Mouse (Mus musculus): Measurements from ENCODE around the gene Cldn2. TPM values are rescaled to one million over a fixed set of nuclear protein-coding genes. Genes with fewer than 3 reads are reported as not detected.
"Not testable (repeated sequence)": the region's sequence is repeated elsewhere in the genome, so short reads cannot be mapped to it uniquely, and the experiment has no call there.

The Cldn2 gene
- not detected in 2 replicates for polyA plus RNA-seq (2014; fragmentation: Nextera tagmentation; extraction: Ambion mirVana)

DNA sequence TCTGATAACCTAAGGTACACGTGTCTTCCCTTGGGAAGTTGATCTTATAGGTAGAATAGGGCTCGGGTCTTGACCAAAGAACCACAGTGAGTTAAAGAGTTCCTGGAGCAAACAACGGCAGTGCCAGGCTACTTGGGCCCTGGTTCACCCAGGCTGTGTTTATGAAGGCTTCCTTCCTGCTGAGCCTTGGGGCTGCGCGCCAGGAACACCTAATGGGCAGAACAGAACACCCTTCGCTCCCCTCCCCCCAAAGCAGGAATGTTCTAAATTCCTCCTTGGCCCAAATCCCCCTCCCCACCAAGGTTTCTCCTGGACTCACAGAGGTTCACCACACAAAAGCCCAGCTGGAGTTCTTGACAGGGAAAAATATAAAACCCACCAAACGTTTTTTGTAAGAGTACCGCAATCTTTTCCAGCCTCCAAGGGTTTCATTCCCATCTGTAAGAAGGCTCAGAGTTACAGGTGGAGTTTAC is at the start of gene Cldn2:
TSS of gene Cldn2 (plus strand) at position 423 of the 473 bp plus-strand sequence.
- H3K27me3 ChIP-seq (ENCODE audit: control insufficient read depth, insufficient read depth, low read length): 0 out of 2 replicates have a peak, but pooled peaks cover 6% of the 10 kb centered on the region
- WGBS: 74% methylated on average over 8 of the region's 8 CpGs

DNA sequence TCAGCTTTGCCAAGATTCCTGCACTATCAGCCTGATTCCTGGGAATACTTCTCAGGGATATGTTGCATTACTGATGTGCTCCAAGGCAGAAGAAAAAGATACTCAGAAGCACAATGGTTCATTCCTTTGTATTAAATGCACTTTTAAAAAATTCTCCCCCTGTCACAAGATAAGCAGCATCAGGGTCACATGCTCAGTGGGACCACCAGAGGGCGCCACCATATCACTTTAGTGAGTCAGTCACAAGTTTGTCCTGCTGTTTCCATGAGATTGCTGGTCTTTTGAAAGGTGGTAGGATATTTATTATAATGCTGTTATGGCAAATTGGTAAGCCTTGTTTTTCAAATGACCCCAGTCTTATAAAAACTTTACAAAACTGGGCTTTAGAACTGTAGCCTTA is 48.8 kb upstream of the Cldn2 start:
- no peak overlapping the region for H3K27ac ChIP-seq (replicated peaks; ENCODE audit: low read depth, low read length)
- H3K4me1 ChIP-seq (ENCODE audit: control insufficient read depth, insufficient read depth, low read length): no peaks in the 10 kb centered on the region
- H3K4me2 ChIP-seq (ENCODE audit: low read depth, severe bottlenecking): no peak overlapping the region
- no peaks in the 10 kb centered on the region for H3K27me3 ChIP-seq (ENCODE audit: control insufficient read depth, insufficient read depth, low read length)
- no peak for ATAC-seq (ENCODE audit: insufficient number of reproducible peaks, low FRiP score, low TSS enrichment, low read depth)
- no peak overlapping the region for H3K9ac ChIP-seq (ENCODE audit: low read length)
- 8% methylated on average over 1 of the region's 1 CpGs for WGBS
- DNase-seq (ENCODE audit: low spot score): peak; percentile 47
- no peak overlapping the region for H3K4me3 ChIP-seq (ENCODE audit: low read depth, low read length)
- no peaks in the 10 kb centered on the region for H3K9me3 ChIP-seq (ENCODE audit: control insufficient read depth, low read length)
- H3K36me3 ChIP-seq (ENCODE audit: control insufficient read depth, insufficient read depth, low read length): no peaks in the 10 kb centered on the region

More for the DNA sequence above, at the start of gene Cldn2:
- Histone ChIP-seq H3K9ac (ENCODE audit: low read length) (no peak within 1 kb of the TSS), H3K4me1 (ENCODE audit: control insufficient read depth, insufficient read depth, low read length) (no peaks in the 10 kb centered on the region), H3K27ac (replicated peaks; ENCODE audit: low read depth, low read length) (no peak within 1 kb of the TSS), H3K4me3 (ENCODE audit: low read depth, low read length) (no peak within 1 kb of the TSS), H3K9me3 (ENCODE audit: control insufficient read depth, low read length) (no peaks in the 10 kb centered on the region), H3K4me2 (ENCODE audit: low read depth, severe bottlenecking) (no peak within 1 kb of the TSS), H3K36me3 (ENCODE audit: control insufficient read depth, insufficient read depth, low read length) (no peaks in the 10 kb centered on the region)
- DNase-seq (ENCODE audit: low spot score): no peak
- ATAC-seq (ENCODE audit: insufficient number of reproducible peaks, low FRiP score, low TSS enrichment, low read depth): no peak

DNA sequence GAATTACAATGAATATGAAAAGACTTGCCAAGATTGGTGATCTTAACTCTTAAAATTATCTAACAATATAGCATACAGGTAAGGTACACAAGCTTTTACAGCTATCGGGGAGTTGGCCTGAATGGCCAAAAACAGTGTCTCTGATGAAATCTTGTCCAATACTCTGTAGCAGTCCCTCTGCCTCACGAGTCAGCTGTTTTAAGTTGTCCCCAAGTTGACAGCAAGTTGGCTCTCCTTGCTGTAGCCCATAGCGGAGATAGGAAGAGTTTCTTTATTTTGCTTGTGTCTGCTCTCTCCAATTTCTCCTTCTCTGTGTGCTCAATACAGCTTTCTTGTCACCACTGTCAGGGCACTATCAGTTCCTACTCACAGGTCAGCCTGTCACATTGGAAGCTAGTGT is 42.0 kb upstream of the Cldn2 start:
- H3K4me1 ChIP-seq (ENCODE audit: control insufficient read depth, insufficient read depth, low read length); H3K27ac ChIP-seq (replicated peaks; ENCODE audit: low read depth, low read length); H3K4me2 ChIP-seq (ENCODE audit: low read depth, severe bottlenecking); H3K4me3 ChIP-seq (ENCODE audit: low read depth, low read length); H3K36me3 ChIP-seq (ENCODE audit: control insufficient read depth, insufficient read depth, low read length); ATAC-seq (ENCODE audit: insufficient number of reproducible peaks, low FRiP score, low TSS enrichment, low read depth); DNase-seq (ENCODE audit: low spot score); H3K27me3 ChIP-seq (ENCODE audit: control insufficient read depth, insufficient read depth, low read length); H3K9me3 ChIP-seq (ENCODE audit: control insufficient read depth, low read length); H3K9ac ChIP-seq (ENCODE audit: low read length): not testable (repeated sequence)
- WGBS: 83% methylated on average over 3 of the region's 3 CpGs

DNA sequence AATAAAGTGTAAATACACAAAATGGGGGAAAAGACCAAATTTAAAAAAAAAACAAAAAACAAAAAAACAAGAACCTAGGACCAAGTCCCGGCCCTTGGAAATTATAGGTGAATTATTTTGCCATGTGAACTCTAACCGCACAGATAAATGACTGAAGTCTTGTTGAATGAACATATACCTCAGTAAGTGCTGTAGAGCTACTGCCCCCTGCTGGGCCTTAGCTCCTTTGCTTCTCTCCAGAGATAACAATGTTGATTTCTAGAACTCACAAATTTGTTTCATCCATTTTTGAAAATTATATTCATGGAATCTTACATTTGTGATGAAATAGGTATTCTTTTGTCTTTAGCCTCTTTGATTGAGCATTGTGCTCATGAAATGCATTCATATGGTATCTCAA is 38.1 kb upstream of the Cldn2 start:
- H3K27ac ChIP-seq (replicated peaks; ENCODE audit: low read depth, low read length): no peak overlapping the region
- ATAC-seq (ENCODE audit: insufficient number of reproducible peaks, low FRiP score, low TSS enrichment, low read depth): no peak
- H3K9me3 ChIP-seq (ENCODE audit: control insufficient read depth, low read length): no peaks in the 10 kb centered on the region
- no peak for DNase-seq (ENCODE audit: low spot score)
- no peaks in the 10 kb centered on the region for H3K4me1 ChIP-seq (ENCODE audit: control insufficient read depth, insufficient read depth, low read length)
- H3K4me2 ChIP-seq (ENCODE audit: low read depth, severe bottlenecking): no peak overlapping the region
- no peak overlapping the region for H3K4me3 ChIP-seq (ENCODE audit: low read depth, low read length)
- 81% methylated on average over 2 of the region's 2 CpGs for WGBS
- H3K27me3 ChIP-seq (ENCODE audit: control insufficient read depth, insufficient read depth, low read length): no peaks in the 10 kb centered on the region
- H3K9ac ChIP-seq (ENCODE audit: low read length): no peak overlapping the region
- no peaks in the 10 kb centered on the region for H3K36me3 ChIP-seq (ENCODE audit: control insufficient read depth, insufficient read depth, low read length)

DNA sequence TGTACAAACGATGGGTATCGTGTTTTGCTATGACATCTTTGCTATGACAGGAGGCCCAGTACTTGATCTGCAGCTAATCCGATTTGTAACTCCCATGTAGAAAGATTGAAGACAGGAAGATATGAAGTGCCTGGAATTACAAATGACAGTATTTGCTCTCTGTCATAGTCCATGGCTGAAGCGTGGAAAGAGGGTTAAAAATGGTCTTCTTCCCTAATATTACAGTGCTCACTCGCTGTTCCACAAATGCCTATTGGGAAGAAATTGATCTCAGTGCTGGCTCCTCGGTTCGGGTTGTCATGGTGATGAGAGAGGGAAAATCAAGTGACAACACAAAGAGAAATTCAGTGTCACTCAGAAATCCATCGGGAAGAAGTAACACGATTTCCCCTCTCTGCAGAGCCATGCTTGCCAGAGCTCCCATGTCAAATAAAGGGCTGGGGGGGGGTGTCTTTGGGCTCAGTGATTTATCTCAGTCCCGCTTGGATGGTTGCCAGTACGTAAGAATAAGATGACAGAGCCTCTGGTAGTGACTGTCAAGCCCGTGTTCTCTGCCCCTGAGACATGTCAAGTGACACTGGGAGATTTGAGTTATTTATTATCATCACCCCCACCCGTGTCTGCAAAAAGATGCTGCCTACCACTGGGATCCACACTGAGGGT is 30.5 kb upstream of the Cldn2 start:
- DNase-seq (ENCODE audit: low spot score) (no peak), ATAC-seq (ENCODE audit: insufficient number of reproducible peaks, low FRiP score, low TSS enrichment, low read depth) (no peak)
- Histone ChIP-seq H3K36me3 (ENCODE audit: control insufficient read depth, insufficient read depth, low read length) (no peaks in the 10 kb centered on the region), H3K27me3 (ENCODE audit: control insufficient read depth, insufficient read depth, low read length) (no peaks in the 10 kb centered on the region), H3K9ac (ENCODE audit: low read length) (no peak overlapping the region), H3K9me3 (ENCODE audit: control insufficient read depth, low read length) (no peaks in the 10 kb centered on the region), H3K4me3 (ENCODE audit: low read depth, low read length) (no peak overlapping the region), H3K4me1 (ENCODE audit: control insufficient read depth, insufficient read depth, low read length) (no peaks in the 10 kb centered on the region), H3K27ac (replicated peaks; ENCODE audit: low read depth, low read length) (no peak overlapping the region), H3K4me2 (ENCODE audit: low read depth, severe bottlenecking) (no peak overlapping the region)
- 82% methylated on average over 13 of the region's 13 CpGs for WGBS

DNA sequence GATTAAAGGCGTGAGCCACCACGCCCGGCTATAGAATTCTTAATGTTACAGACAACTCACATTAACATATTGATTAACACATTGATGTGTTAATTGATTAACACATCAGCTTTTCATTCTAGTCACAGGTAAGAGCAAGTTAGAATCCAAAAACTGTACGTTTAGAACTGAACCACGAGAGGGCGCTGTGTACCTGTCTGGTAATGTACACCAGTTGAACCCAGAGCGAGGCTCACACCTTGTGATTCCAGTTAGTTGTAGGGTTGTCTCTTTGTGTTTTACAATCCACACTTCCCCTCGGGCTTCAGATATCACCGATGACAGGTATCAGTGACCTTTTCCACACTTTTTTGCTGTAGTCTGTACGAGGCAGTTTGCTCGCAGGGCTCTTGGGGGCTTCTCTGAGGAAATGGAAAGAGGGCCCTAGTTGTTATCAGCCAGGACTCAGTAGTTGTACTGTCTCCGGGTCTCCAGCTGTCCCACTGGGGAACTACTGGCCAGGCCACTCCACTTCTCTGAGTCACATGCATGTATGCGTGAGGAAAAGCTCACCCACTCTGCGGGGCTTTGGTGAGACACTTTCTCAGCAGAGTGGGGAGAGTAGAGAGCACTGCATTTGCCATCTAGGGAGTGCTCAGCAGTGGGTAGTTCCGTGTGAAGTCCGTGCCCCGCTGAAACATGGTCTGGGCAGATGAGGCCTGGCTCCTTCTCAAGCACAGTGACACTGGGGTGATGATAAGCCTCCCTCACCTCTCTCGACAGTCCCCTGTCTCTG is 26.1 kb upstream of the Cldn2 start:
- peak; percentile 69 for DNase-seq (ENCODE audit: low spot score)
- Histone ChIP-seq H3K36me3 (ENCODE audit: control insufficient read depth, insufficient read depth, low read length) (no peaks in the 10 kb centered on the region), H3K9me3 (ENCODE audit: control insufficient read depth, low read length) (no peaks in the 10 kb centered on the region), H3K4me1 (ENCODE audit: control insufficient read depth, insufficient read depth, low read length) (no peaks in the 10 kb centered on the region), H3K27ac (replicated peaks; ENCODE audit: low read depth, low read length) (no peak overlapping the region), H3K9ac (ENCODE audit: low read length) (no peak overlapping the region), H3K4me3 (ENCODE audit: low read depth, low read length) (no peak overlapping the region), H3K27me3 (ENCODE audit: control insufficient read depth, insufficient read depth, low read length) (peaks cover 2% of the 10 kb centered on the region; the same call in 1 of the 2 replicates), H3K4me2 (ENCODE audit: low read depth, severe bottlenecking) (no peak overlapping the region)
- 31% methylated on average over 18 of the region's 18 CpGs for WGBS
- no peak for ATAC-seq (ENCODE audit: insufficient number of reproducible peaks, low FRiP score, low TSS enrichment, low read depth)

DNA sequence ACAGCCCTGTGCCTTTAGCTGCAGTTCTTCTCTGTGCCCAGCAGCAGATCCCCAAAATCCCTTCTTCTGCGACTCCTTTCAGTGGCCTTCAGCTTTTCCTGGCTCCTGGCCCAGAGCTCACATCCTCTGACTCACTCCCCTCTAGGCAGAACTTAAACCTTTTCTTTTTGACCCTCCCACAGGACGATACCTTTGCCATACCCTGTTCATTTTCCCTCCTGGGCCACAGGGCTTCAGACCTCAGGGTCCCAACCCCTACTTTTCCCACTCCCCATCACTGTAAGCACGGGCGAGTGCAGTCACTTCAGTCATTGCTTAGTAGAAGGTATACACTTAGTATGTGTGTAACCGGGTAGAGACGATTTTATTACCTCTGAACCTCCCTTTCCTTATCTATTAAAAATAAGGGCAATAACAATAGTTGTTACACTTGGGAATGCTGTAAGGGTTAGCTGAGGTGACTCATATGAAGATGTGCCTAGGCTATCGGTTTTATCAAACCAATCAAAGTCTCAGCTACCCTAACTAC is 25.5 kb upstream of the Cldn2 start:
- WGBS: 69% methylated on average over 7 of the region's 7 CpGs
- H3K4me2 ChIP-seq (ENCODE audit: low read depth, severe bottlenecking): no peak overlapping the region
- H3K36me3 ChIP-seq (ENCODE audit: control insufficient read depth, insufficient read depth, low read length): no peaks in the 10 kb centered on the region
- H3K4me3 ChIP-seq (ENCODE audit: low read depth, low read length): no peak overlapping the region
- peaks cover 2% of the 10 kb centered on the region; the same call in 1 of the 2 replicates for H3K27me3 ChIP-seq (ENCODE audit: control insufficient read depth, insufficient read depth, low read length)
- no peak overlapping the region for H3K9ac ChIP-seq (ENCODE audit: low read length)
- H3K9me3 ChIP-seq (ENCODE audit: control insufficient read depth, low read length): no peaks in the 10 kb centered on the region
- no peaks in the 10 kb centered on the region for H3K4me1 ChIP-seq (ENCODE audit: control insufficient read depth, insufficient read depth, low read length)
- DNase-seq (ENCODE audit: low spot score) (no peak), ATAC-seq (ENCODE audit: insufficient number of reproducible peaks, low FRiP score, low TSS enrichment, low read depth) (no peak)
- H3K27ac ChIP-seq (replicated peaks; ENCODE audit: low read depth, low read length): no peak overlapping the region

DNA sequence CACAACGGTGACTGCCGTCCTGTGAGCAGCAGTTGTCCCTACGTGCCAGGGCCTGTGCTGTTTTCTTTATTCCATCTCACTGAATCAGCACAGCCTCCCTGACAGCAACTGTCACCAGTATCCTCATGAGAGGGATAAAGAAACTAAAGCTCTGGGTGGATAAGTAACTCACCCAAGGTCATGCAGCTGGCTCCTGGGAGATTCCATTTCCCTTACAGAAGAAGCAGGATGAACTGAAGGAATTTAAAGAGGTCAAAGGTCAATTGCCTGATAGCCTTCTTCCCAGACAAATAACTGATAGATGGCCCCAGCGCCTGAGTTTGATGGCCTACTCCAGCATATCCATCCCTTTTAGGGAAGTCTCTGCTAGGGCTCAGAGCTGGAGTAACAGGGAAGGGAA is 23.3 kb upstream of the Cldn2 start:
- Histone ChIP-seq H3K9ac (ENCODE audit: low read length) (no peak overlapping the region), H3K36me3 (ENCODE audit: control insufficient read depth, insufficient read depth, low read length) (no peaks in the 10 kb centered on the region), H3K27me3 (ENCODE audit: control insufficient read depth, insufficient read depth, low read length) (peaks cover 7% of the 10 kb centered on the region; the same call in 1 of the 2 replicates), H3K9me3 (ENCODE audit: control insufficient read depth, low read length) (no peaks in the 10 kb centered on the region), H3K4me2 (ENCODE audit: low read depth, severe bottlenecking) (no peak overlapping the region), H3K4me3 (ENCODE audit: low read depth, low read length) (no peak overlapping the region), H3K27ac (replicated peaks; ENCODE audit: low read depth, low read length) (no peak overlapping the region), H3K4me1 (ENCODE audit: control insufficient read depth, insufficient read depth, low read length) (no peaks in the 10 kb centered on the region)
- no peak for ATAC-seq (ENCODE audit: insufficient number of reproducible peaks, low FRiP score, low TSS enrichment, low read depth)
- WGBS: 36% methylated on average over 4 of the region's 4 CpGs
- DNase-seq (ENCODE audit: low spot score): no peak
